Mouse (Mus musculus) liver, adult 2 months (tissue): ENCODE data around the gene Abcg5.

Experiments
- CTCF ChIP-seq: fragments of 200-500 bp; IDR thresholded peaks from 2 replicates; pipeline ENCODE4 v1.5.1; 2011; ENCODE audit warnings: low read depth, low read length, control low read depth
- POLR2A ChIP-seq: fragments of 200-500 bp; IDR thresholded peaks from 2 replicates; pipeline ENCODE4 v1.6.1; 2011; ENCODE audit warnings: low read length, control low read depth; ENCODE audit not compliant: insufficient read depth; ENCODE audit errors: extremely low read depth

DNA sequence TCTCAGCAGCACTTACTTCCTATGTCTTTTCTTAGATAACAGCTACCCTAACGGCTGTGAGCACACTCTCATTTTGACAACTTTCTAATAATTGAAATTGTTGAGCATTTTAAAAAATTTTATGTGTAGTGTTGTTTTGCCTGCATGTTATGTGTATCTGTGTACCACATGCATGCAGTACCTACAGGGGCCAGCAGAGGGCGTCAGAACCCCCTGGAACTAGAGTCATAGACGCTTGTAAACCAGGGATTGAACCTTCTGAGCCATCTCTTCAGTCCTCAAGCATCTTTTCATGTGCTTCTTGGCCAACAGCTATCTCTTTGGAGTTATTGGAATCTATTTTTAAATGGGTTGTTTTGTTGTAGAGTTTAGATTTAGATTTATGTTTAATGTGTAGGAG is 40.9 kb downstream of the Abcg5 start:
- TF ChIP-seq POLR2A (no peak), CTCF (peak; percentile 71; the same call in 1 of the 2 replicates)
